Mouse (Mus musculus) urinary bladder, postnatal 36 days (tissue): ENCODE data around the gene Zan.
A peak's percentile ranks its signal among the peaks of the same experiment; 100 is the strongest.
"Not testable (repeated sequence)": the region's sequence is repeated elsewhere in the genome, so short reads cannot be mapped to it uniquely, and the experiment has no call there.

ENCODE experiments used
- DNase-seq, 2 experiments: peaks; one replicate each; pipeline ENCODE4 v3.0.0; 2022; ENCODE audit warnings: low spot score in 2 of 2, mixed read lengths in 1 of 2

Zan gene

DNA sequence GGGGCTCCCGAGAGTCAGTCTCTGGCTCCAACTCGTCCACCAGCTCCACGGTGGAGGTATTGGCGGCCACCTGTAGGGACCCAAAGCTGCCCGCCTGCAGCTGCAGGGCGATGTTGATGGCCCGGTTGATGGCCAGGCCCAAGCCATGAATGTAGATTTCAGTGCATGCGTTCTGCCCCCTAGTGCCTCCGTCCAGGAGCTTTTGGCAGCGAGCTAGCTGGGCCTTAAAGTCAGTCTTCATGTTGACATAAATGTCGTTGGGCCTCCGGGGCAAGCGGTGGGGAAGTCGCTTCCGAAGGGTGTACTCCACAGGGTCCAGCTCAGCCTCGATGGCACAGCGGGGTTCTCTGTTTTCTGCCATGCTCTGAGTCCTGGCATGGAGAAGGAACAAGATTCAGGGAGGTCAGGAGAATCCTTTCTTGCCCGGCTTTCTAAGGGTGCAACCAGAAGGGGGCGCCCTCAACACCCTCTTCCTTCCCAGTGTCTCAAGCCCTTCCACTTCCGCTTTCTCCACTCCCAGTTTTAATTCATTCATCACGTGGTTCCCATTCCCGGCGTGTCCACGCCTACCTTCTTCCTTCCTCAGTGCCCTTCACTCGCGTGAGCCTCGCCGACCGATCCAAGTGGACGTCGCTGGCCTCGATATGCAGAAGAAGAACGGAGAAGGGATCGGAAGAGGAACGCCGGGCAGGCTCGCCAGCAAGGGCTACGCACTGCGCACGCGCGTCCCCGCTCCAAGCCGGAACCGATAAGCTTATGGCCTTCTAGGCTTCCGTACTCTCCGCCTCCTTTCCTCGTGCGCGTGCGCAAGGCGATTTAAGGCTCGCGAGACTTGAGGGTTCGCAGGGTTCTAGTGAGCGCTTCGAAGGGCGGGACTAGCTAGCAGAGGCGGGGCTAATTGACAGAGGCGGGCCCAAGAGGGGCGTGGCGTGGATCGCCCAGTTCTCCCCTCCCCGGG is 25.1 kb upstream of the Zan start, which contains the start of gene Pop7:
TSS of gene Pop7 (minus strand) at position 810 of the 958 bp plus-strand sequence.
- DNase-seq: peak; percentile 100

DNA sequence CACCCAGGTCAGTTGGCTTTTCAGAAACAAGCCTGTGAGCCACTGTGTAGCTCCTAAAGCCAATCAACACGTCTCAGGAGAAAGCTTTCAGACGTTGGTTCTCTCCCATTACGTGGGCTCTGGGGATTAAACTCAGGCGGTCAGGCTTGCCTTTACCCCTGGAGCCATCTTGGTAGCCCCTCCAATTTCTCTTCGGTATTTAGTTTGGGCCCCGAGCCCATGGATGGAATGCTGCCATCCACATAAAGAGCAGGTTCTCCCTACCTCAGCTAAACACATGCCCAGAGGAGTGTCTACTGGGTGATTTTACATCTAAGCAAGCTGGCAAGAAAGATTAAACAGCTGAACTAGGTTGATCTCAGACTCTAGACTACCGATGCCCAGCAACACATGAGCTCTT is 23.3 kb upstream of the Zan start:
- no peak for DNase-seq

- DNase-seq: no peak
Observed at GRCm38 (mm10) chr5:137493831-137494230, 17.0 kb upstream of the Zan start.

GRCm38 (mm10) chr5:137491559-137491958 is 14.7 kb upstream of the Zan start:
- DNase-seq: no peak

GRCm38 (mm10) chr5:137487616-137488015 is 10.8 kb upstream of the Zan start:
- DNase-seq: no peak

- no peak for DNase-seq
Observed at GRCm38 (mm10) chr5:137485851-137486155, 8.9 kb upstream of the Zan start.

DNA sequence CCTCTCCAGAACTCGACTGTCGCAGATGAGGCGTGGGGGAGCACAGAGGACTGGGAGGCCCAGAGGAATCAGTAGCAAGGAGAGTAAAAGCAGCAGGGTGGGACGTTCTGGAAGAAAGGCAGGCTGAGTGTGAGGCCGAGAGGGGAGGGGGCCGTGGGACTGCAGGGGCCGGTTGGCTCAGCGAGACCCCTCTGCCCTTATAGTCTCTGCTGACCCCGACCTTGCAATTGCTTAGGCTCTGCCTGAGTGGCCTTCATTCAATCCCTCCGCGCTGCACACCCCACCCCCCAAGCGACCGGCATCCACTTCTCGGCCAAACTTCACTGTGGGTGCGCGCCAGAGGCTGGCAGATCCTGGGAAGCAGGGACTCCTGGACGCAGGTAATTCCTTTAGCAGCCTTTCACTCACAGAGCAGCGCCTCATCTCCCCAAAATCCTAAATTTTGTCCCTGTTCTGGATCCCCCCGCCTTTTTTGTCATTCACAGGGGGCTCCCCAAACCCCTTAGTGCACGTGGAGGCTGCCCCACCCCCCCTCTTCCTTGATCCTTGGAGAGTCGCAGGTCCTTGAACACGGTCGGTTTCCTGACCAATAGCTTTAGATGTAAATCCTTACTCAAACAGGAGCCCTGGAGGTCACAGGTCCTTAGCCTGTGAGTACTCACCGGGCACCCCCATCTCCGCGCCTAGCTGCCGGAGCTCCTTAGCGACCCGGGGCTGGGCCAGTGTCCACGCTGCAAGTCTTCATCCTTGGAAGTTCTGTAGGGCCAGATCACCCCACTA is 8.4 kb upstream of the Zan start:
- no peak for DNase-seq

DNA sequence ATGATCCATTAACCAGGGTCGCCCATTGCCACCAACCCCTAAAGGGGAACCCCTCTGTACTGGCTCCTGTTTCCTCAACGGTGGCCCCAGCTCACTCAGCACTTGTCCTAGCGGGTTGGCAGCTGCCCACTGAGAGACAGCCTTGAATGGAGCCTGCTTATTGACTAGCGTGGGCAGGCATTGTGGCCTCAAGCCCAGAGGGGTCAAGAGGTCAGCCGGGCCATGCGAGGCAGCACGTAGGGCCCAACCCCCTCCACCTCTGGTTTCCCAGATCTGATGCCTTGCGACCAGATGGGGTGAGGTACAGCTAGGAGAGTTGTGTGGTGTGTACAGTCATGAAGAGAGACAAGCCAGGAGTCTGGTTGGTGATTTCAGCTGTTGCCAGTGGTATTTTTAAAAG is 5.0 kb upstream of the Zan start:
- no peak for DNase-seq

GRCm38 (mm10) chr5:137481138-137481537 is 4.3 kb upstream of the Zan start:
- DNase-seq: peak; percentile 60 to 76

GRCm38 (mm10) chr5:137474351-137474750 is 2.5 kb downstream of the Zan start:
- no peak for DNase-seq

DNA sequence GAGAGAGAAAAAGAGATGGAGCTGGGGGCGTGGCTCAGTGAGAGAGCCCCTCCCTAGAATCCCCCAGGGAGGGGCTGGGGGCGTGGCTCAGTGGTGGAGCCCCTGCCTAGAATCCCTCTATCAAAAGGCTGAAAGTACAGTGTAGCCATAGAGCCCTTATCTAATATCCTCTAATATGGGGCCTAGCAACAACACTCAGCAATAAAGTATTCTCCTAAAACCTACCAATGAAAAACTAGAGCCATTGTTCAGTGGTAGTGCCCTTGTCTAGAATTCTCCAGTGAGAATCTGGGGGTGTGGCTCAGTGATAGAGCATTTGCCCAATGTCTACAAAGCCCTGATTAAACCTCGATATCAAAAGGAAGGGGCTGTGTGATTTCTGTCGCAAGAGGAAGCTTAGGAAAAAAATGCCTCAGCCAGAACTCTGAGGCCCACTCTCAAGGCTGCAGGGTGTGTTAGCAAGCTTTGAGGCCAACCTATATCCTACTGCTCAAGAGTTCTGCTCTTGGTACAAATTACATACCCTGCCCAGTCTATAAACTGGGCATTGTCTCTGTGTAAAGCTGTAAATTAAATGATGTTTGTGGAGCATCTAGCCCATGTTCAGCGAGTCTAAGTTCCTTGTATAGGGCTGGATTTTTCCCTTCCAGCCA is 4.5 kb downstream of the Zan start:
- no peak for DNase-seq

DNA sequence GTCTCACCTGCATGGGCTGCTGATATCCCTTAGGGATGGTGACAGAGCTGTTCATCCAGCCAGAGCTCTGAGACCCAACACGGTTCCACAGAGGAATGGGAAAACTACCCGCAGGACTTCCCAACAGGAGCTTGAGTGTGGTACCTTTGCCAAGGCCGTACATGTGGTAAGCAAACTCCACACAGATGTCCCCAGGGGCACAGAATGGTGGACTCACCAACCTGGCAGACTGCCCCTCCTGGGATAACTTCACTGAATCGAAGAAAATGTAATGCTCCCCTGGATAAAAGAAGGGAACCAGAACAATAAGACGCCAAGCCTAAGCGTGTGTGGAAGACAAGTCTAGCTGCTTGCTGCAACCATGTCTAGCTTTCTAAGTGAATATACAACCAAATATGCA is 9.9 kb downstream of the Zan start:
- no peak for DNase-seq

DNA sequence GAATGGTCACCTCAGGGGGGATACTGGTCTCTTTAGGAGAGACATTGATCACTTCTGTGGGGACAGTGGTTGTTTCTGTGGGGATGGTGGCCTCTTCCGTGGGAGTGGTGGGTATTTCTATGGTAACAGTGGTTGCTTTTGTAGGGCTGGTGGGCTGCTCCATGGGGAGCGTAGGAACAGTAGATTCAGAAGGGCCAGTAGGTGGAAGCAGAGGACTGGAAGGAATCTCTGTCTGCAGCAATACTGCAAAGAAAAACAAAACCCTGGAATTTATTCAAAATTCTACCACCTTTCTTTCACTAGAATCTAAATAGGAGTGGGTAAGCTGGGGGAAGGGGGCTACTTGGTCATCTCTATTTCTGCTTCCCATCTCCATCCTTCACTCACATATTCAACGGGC is 11.8 kb downstream of the Zan start:
- DNase-seq: no peak

DNA sequence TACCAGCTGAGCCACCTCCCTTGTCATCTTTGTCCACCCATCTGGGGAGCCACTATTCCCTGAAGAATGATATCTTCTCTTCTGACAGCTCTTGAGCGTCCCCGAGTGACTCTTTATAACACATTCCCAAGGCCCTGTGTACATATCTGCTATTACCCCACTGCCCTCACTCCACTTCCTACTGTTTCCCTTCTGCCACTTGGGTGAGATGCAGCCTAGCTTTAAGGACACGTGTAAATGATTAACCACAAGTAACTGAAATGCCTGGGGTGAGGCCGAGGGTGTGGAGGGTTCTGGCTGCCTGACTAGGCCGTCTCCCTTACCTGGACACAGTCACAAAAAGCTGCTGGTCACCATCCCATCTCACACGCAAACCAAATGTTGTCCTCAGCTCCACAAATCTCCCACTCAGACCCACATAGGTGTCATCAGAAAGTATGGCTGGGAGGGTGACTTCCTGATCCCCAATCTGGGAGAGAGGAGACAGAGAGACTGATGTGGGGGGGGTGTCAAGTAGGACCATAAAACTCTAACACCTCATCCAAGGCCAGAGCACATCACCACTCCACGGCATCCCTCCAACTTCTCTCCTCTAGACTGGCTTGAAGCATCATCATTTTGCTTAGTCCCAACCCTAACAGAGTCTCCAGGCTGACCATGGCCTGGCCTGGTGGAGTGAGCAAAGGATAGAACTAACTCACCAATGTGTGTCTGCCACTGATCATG is 20.8 kb downstream of the Zan start:
- DNase-seq: peak; percentile 4 to 12

DNA sequence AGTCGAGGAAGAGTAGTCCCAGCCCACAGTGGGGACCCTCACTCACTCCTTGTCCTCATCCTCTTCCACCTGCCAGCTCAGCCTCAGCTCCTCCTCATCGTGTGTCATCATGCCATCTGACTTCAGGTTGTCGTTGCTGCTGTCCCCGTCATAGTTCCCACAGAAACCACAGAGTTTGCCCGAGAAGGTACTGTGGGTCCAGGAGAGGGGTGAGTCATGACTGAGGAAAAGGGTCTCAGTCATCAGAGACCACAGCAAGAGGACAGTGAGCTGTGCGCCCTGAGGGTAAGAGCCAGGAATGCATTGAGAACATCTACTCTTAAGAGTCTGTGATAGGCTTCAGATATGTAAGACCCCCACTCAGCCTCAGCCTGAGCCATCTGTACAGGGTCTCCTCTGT is 21.7 kb downstream of the Zan start:
- no peak for DNase-seq

DNA sequence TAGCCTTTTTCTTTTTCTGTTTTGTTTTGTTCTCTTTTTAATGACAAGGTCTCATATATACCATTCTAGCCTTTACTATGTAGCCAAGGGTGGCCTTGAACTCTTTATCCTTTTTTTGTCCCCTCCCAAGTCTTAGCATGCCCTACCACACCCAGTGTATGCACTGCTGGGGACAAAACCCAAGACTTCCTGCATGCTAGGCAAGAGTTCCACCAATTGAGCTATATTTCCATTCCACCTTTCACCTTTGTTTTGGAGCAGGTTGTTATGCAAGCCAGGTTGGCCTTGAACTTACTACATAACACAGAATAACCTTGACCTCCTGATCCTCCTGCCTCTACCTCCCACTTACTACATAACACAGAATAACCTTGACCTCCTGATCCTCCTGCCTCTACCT is 31.3 kb downstream of the Zan start:
- no peak for DNase-seq

DNA sequence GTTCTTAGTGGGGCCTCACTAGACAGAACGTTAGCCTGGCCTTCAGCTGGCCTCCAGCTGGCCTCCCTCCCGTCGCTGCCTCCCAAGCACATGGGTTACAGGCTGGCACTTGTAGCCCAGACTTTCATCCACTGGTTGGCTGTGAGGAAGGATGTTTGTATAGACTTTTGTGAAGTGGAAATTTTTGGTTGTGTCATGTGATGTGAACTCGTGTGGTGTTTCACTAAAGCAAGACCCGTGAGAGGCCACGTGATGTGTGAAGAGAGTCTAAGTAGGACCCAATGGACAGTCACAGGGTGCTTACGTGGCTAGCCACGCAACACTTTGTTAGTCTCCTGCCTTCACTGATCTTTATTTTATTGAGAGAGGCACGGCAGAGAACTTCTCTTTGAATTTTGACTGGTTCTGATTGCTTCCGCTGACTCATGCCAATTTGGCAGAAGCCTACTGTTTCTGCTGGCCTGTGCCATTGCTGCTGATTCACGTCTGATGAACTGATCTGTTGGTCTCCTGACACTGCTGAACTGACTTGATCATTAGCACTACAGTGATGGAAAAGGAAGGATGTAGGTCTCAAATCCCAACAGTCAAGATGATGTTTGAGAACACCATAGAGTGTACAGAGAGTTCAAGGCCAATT is 36.5 kb downstream of the Zan start:
- no peak for DNase-seq

GRCm38 (mm10) chr5:137433889-137434288 is 43.0 kb downstream of the Zan start:
- DNase-seq: no peak

DNA sequence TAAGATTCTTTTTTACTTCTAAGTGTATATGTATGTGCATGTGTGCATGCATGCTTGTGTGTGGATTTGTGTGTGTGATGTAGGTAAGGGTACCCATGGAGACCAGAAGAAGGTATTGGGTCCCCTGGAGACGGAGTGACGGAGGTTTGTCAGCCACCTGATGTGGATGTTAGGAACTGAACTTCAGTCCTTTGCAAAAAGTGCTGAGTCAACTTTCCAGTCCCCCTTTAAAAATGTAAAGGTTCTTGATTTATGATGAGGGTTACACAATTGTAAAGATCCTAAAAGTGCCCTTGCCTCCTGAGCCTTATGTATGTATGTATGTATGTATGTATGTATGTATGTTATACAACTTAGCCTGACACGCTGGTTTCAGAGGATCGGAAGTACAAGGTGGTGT is 46.5 kb downstream of the Zan start:
- DNase-seq: not testable (repeated sequence)

DNA sequence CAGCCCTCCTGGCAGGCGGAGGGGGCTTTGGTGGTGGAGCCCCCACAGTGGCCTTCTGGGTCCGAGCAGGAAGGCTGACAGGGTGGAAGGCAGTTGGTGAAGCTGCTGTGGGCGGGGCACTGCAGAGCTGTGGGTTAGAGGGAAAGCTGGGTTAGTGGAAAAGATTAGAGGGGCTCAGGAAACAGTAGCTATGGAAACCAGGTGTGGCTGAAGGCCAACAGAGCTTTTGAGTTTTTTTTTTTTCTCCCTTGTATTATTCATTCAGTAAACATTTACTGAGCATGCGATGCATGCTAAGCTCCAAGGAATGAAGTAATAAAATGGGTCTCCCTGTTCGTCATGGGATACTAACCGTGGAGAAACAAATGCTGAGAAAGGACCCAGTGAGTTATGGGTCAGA is 51.2 kb downstream of the Zan start:
- no peak for DNase-seq

DNA sequence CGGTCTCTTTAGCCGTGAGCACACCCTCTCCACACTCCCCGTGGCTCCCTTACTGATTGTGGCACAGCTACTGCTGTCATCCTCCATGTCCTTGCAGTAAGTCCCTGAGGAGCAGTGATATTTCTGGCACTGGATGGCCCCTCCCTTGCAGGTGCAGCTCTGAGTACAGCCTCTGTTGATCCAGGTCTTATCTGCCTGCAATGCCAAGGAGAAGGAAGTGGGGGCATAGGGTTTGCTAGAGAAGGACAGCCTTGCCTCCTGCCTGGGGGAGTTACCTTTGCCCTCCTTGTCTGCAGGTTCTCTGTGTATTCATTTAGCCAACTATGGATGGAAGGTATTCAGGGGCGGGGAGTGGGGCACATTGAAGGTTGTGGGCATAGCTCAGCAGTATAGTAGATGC is 57.0 kb downstream of the Zan start:
- no peak for DNase-seq
